ENCODE assay signal across 14 mouse cellular contexts in genomic region chr6:100363683-100364082, GRCm38 (mm10).
A peak's percentile ranks its signal among the peaks of the same experiment; 100 is the strongest.
DNase-seq lines count a peak whose midpoint lies in the region; ATAC-seq and TF ChIP-seq lines count a peak whose summit lies in the region.
"Had no signal": no experiment of that assay in that cellular context is flagged by ENCODE, and none has a peak within 500 bp of the region (broad histone marks: within the 10 kb centered on the region; RNA-seq: fewer than 3 reads in every experiment).

No protein-coding gene starts in this region.

- no peaks in the 10 kb centered on the region for H3K36me3 ChIP-seq in midbrain, embryonic 16.5 days (ENCODE audit: control insufficient read depth, insufficient read depth, low read length)
- H3K36me3 ChIP-seq: heart, embryonic 13.5 days; intestine, embryonic 15.5 days had no signal

- no peaks in the 10 kb centered on the region for H3K9me3 ChIP-seq in midbrain, embryonic 16.5 days (replicated peaks; ENCODE audit: control insufficient read depth, low read length, poor library complexity, severe bottlenecking)
- H3K9me3 ChIP-seq: heart, embryonic 13.5 days; intestine, embryonic 15.5 days had no signal

- H3K4me1 ChIP-seq in midbrain, embryonic 16.5 days (ENCODE audit: control insufficient read depth, insufficient read depth, low read length) = no peaks in the 10 kb centered on the region
- H3K4me1 ChIP-seq: intestine, embryonic 15.5 days had no signal

- no peak overlapping the region for H3K4me2 ChIP-seq in midbrain, embryonic 16.5 days (ENCODE audit: low read length)
- H3K4me2 ChIP-seq: heart, embryonic 13.5 days; intestine, embryonic 15.5 days had no signal

- DNase-seq in gastrocnemius, postnatal 25 days = peak; percentile 32
- no peak for DNase-seq in gastrocnemius, postnatal 14 days
- peak; percentile 11 for DNase-seq in CD4-positive helper T cell, adult 2 months (ENCODE audit: low read depth, low spot score)
- peak; percentile 65 to 84 for DNase-seq in frontal cortex, adult 2 months (ENCODE audit: extremely low spot score in 1 of 2, low spot score in 1 of 2)
- DNase-seq in left cerebral cortex, adult 2 months (ENCODE audit: extremely low spot score in 1 of 2, low spot score in 2 of 2) = peak; percentile 63 to 65
- no peak for DNase-seq in cerebellum, postnatal 36 days
- DNase-seq in testis, postnatal 14 days (ENCODE audit: low spot score) = no peak
- DNase-seq: cerebellum, adult 9-10 months had no signal

- ATAC-seq in midbrain, embryonic 16.5 days = no peak
- ATAC-seq: CD4-positive, CD25-positive, alpha-beta regulatory T cell, adult 4 months; intestine, embryonic 15.5 days had no signal

- H3K9ac ChIP-seq in midbrain, embryonic 16.5 days (ENCODE audit: low read depth, low read length) = no peak overlapping the region
- H3K9ac ChIP-seq: heart, embryonic 13.5 days; intestine, embryonic 15.5 days; liver, embryonic 14.5 days had no signal

- no peak for TF ChIP-seq CTCF in left cerebral cortex, adult 2 months (IDR thresholded peaks at IDR 0.05)

- no peak overlapping the region for H3K27ac ChIP-seq in left cerebral cortex, adult 2 months
- H3K27ac ChIP-seq in midbrain, embryonic 16.5 days (ENCODE audit: low read length) = no peak overlapping the region
- H3K27ac ChIP-seq: heart, embryonic 13.5 days; intestine, embryonic 15.5 days; liver, embryonic 14.5 days had no signal

- 68% methylated on average over 5 of the region's 5 CpGs for WGBS in midbrain, embryonic 16.5 days

- H3K27me3 ChIP-seq in midbrain, embryonic 16.5 days (ENCODE audit: control insufficient read depth, insufficient read depth, low read depth, low read length) = no peaks in the 10 kb centered on the region
- H3K27me3 ChIP-seq: intestine, embryonic 15.5 days had no signal

- intact Hi-C loops in gastrocnemius, postnatal 14 days (cut with DNase I; ENCODE audit: low total_unique reads) = no loop called here
- intact Hi-C loops in left cerebral cortex, adult 2 months (cut with DNase I) = loop anchor here (5.0 kb wide), 1 partner anchor 74 kb away; no protein-coding TSS in a partner anchor

- no peak overlapping the region for H3K4me3 ChIP-seq in left cerebral cortex, adult 2 months
- H3K4me3 ChIP-seq in midbrain, embryonic 16.5 days (ENCODE audit: low read depth, low read length) = no peak overlapping the region
- H3K4me3 ChIP-seq: erythroblast, embryonic 14.5 days; heart, embryonic 13.5 days; intestine, embryonic 15.5 days had no signal

Comparison
In these comparisons a context has a peak if more than half of its experiments do, and no peak if none do; other contexts are left out.
1. DNase-seq: peak in gastrocnemius, postnatal 25 days (single experiment), CD4-positive helper T cell, adult 2 months (single experiment), frontal cortex, adult 2 months (2 of 2) and left cerebral cortex, adult 2 months (2 of 2); none in gastrocnemius, postnatal 14 days (single experiment), cerebellum, postnatal 36 days (0 of 2) and testis, postnatal 14 days (single experiment).